Mouse (Mus musculus): ENCODE measurements at regions not wholly inside any gene's neighbourhood (a gene's known extent, or its start where the extent isn't known, plus 50 kb on each side); places are given as distances from the start of the nearest gene placed in this dataset.

DNA sequence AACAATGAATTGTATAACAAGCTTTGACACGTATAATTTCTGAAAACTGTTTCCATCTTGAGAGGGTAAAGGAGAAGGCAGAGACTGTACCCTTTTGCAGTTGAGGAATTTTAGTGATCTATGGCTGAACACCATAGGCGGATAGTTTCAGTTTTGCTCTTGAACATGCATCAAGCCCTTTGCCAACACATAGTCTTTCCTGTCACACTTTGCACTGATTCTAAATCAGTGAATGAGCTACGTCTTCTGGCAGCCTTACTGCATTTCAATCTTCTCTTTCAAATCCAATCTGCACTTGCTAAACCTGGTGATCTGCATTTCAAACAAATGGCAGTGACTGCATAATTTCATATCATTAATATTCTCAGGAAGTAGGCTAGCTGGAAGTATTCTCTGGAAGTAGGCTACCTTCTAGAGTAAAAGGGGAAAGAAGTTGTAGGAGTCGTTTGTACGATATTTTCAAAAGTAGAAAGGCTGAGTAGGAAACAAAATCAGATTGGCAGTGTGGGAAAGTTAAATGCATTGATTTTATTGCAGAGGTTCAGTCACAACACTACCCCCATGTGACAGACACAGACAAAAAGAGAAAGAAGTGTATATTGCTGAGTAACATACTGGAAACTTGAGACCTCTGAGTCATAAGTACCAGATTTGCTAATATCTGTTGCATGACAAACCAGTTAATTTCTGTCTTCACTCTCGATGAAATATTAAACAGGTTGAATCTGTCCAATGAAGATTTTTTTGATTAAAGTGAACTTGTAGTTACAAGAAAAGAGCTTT is 983.3 kb upstream of the Nr2f1 start:
- DNase-seq (ENCODE audit: low read depth, low spot score): peak; percentile 5

GRCm38 (mm10) chr13:79158757-79159156 is 959.2 kb upstream of the Nr2f1 start:
- no peak for DNase-seq (ENCODE audit: low read depth, low spot score)

GRCm38 (mm10) chr13:79142903-79143302 is 943.3 kb upstream of the Nr2f1 start:
- no peak for DNase-seq (ENCODE audit: low read depth, low spot score)

GRCm38 (mm10) chr13:79141362-79141966 is 941.9 kb upstream of the Nr2f1 start:
- no peak for DNase-seq (ENCODE audit: low read depth, low spot score)

GRCm38 (mm10) chr13:79138747-79139146 is 939.2 kb upstream of the Nr2f1 start:
- no peak for DNase-seq (ENCODE audit: low read depth, low spot score)

GRCm38 (mm10) chr13:79136726-79137125 is 937.2 kb upstream of the Nr2f1 start:
- DNase-seq (ENCODE audit: low read depth, low spot score): no peak

Data from telencephalon, adult 2 months (tissue).